Mouse (Mus musculus): ENCODE measurements at regions not wholly inside any gene's neighbourhood (a gene's known extent, or its start where the extent isn't known, plus 50 kb on each side); places are given as distances from the start of the nearest gene placed in this dataset.
A peak's percentile ranks its signal among the peaks of the same experiment; 100 is the strongest.

DNA sequence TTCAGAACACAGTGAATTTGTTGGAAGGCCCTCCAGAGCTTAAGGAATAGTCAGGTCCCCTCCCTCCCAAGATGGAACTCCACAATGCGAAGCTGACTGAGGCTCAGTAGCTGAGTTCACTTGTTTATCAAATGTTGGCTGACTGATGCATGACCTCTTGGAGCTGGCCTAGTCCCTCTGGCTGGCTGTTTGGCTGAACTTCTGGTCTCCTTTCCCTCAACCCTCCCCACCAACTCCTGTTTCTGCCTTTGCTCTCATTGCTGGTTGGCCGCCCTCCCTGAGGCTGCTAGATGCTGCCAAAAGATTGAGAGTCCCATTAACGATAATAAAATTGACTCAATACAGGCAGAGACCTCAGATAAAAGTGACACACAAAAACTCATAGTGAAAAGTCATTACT lies 586.5 kb upstream of the Intu start:
- DNase-seq (ENCODE audit: extremely low read depth, low read depth, low spot score): peak; percentile 98
- 13% methylated on average over 3 of the region's 3 CpGs for WGBS
- Histone ChIP-seq H3K9ac (ENCODE audit: low read depth, low read length) (no peak overlapping the region), H3K4me1 (ENCODE audit: control insufficient read depth, insufficient read depth, low read length) (peaks cover 2% of the 10 kb centered on the region; the same call in 1 of the 2 replicates), H3K79me2 (ENCODE audit: control insufficient read depth, insufficient read depth, low read length) (no peaks in the 10 kb centered on the region), H3K4me3 (ENCODE audit: insufficient read depth, low read depth, low read length) (no peak overlapping the region), H3K36me3 (ENCODE audit: control insufficient read depth, insufficient read depth, low read length) (no peaks in the 10 kb centered on the region), H3K27ac (replicated peaks; ENCODE audit: insufficient read depth, low read depth, low read length) (peak overlapping the region; percentile 19; the same call in 1 of the 2 replicates), H3K27me3 (ENCODE audit: control insufficient read depth, insufficient read depth, low read length) (no peaks in the 10 kb centered on the region)
- TF ChIP-seq CTCF (IDR thresholded peaks at IDR 0.05; ENCODE audit: low read depth, low read length) (no peak), POLR2A (IDR thresholded peaks at IDR 0.05; ENCODE audit: extremely low read depth, insufficient read depth, low read length) (no peak)

DNA sequence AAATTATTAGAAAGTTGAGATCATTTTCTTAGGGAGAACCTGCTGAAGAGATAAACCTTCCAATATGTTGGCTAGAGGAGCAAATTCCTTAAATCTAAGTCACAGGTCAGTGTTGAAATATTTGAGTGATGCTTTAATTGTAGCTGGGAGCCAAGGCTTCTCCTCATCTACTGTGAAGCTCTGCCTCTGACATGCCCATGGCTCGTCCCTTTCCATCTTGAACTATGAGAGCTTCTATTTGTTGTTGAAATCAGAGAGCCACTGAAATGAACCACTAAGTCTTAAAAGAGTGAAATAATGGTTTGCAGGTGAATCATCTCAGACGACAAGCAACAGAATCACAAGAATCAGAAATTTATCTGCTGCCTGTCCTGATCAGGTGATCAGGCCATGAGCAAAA lies 579.0 kb upstream of the Intu start:
- no peaks in the 10 kb centered on the region for H3K79me2 ChIP-seq (ENCODE audit: control insufficient read depth, insufficient read depth, low read length)
- TF ChIP-seq POLR2A (IDR thresholded peaks at IDR 0.05; ENCODE audit: extremely low read depth, insufficient read depth, low read length) (no peak), CTCF (IDR thresholded peaks at IDR 0.05; ENCODE audit: low read depth, low read length) (no peak)
- 77% methylated on average over 2 of the region's 2 CpGs for WGBS
- no peaks in the 10 kb centered on the region for H3K27me3 ChIP-seq (ENCODE audit: control insufficient read depth, insufficient read depth, low read length)
- no peak overlapping the region for H3K9ac ChIP-seq (ENCODE audit: low read depth, low read length)
- no peak for DNase-seq (ENCODE audit: extremely low read depth, low read depth, low spot score)
- no peaks in the 10 kb centered on the region for H3K4me1 ChIP-seq (ENCODE audit: control insufficient read depth, insufficient read depth, low read length)
- no peak overlapping the region for H3K4me3 ChIP-seq (ENCODE audit: insufficient read depth, low read depth, low read length)
- no peak overlapping the region for H3K27ac ChIP-seq (replicated peaks; ENCODE audit: insufficient read depth, low read depth, low read length)
- H3K36me3 ChIP-seq (ENCODE audit: control insufficient read depth, insufficient read depth, low read length): no peaks in the 10 kb centered on the region

DNA sequence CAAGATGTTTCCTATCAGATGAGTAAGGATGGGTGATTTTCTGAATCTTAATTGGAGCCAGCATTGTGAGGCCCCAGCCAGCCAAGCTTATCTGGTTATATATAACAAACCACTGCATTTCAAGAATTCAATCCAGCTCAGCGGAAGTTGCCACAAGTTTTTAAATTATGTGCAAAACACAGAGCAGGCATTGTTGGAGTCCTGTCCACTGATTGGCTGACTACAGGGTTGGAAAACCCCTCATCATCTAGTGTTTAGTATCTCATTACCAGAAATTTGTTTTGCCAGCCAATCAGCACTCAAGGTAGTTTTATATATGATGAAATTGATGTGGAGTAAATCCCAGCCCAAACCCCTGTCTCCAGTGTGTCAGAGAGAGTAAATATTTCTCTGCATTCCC lies 578.5 kb upstream of the Intu start:
- 93% methylated on average over 1 of the region's 1 CpGs for WGBS
- TF ChIP-seq POLR2A (IDR thresholded peaks at IDR 0.05; ENCODE audit: extremely low read depth, insufficient read depth, low read length) (no peak), CTCF (IDR thresholded peaks at IDR 0.05; ENCODE audit: low read depth, low read length) (no peak)

DNA sequence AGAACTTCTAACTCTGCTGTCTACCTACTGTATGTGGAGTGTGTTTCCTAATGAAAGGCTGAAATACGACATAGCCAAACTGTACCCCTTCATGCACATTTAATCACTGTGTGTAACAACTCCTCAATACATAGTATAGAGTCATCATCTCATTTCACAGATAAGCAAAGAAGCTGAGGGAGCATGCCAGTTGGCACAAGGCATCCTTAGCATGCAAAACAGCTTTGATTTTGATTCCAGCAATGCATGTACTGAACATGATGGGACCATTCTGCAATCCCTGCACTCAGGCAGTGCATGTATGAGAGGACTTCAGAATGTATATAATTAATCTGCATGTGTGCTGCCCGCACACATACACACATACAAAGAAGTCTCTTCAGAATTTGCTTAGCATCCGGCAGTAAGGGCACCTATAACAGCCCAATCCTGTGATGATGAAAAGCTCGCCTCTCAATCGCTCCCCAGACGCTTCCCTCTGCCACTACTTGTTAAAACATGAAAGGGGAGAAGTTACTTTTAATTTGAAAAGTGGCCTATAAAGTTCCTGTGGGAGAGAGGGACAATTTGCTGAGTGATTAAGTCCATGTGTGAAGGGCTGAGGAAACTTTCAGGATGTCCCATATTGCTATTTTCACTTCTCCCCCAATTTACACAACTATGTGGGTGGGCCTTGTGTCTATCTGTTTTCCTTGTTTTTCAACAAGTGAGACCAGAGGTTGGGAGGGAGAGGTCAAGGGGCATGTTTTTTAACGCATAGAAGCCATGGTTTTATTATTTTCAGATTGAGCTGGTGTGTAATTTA lies 569.0 kb upstream of the Intu start:
- no peak overlapping the region for H3K9ac ChIP-seq (ENCODE audit: low read depth, low read length)
- DNase-seq (ENCODE audit: extremely low read depth, low read depth, low spot score): no peak
- H3K79me2 ChIP-seq (ENCODE audit: control insufficient read depth, insufficient read depth, low read length): no peaks in the 10 kb centered on the region
- no peaks in the 10 kb centered on the region for H3K36me3 ChIP-seq (ENCODE audit: control insufficient read depth, insufficient read depth, low read length)
- H3K4me1 ChIP-seq (ENCODE audit: control insufficient read depth, insufficient read depth, low read length): no peaks in the 10 kb centered on the region
- H3K27me3 ChIP-seq (ENCODE audit: control insufficient read depth, insufficient read depth, low read length): no peaks in the 10 kb centered on the region
- TF ChIP-seq POLR2A (IDR thresholded peaks at IDR 0.05; ENCODE audit: extremely low read depth, insufficient read depth, low read length): no peak
- TF ChIP-seq CTCF (IDR thresholded peaks at IDR 0.05; ENCODE audit: low read depth, low read length): no peak
- H3K4me3 ChIP-seq (ENCODE audit: insufficient read depth, low read depth, low read length): no peak overlapping the region
- 87% methylated on average over 7 of the region's 7 CpGs for WGBS
- H3K27ac ChIP-seq (replicated peaks; ENCODE audit: insufficient read depth, low read depth, low read length): no peak overlapping the region

More for the DNA sequence above, 578.5 kb upstream of the Intu start:
- no peak overlapping the region for H3K27ac ChIP-seq (replicated peaks; ENCODE audit: insufficient read depth, low read depth, low read length)
- no peaks in the 10 kb centered on the region for H3K27me3 ChIP-seq (ENCODE audit: control insufficient read depth, insufficient read depth, low read length)
- no peaks in the 10 kb centered on the region for H3K79me2 ChIP-seq (ENCODE audit: control insufficient read depth, insufficient read depth, low read length)
- H3K9ac ChIP-seq (ENCODE audit: low read depth, low read length): no peak overlapping the region
- no peak overlapping the region for H3K4me3 ChIP-seq (ENCODE audit: insufficient read depth, low read depth, low read length)
- H3K36me3 ChIP-seq (ENCODE audit: control insufficient read depth, insufficient read depth, low read length): no peaks in the 10 kb centered on the region
- no peaks in the 10 kb centered on the region for H3K4me1 ChIP-seq (ENCODE audit: control insufficient read depth, insufficient read depth, low read length)
- no peak for DNase-seq (ENCODE audit: extremely low read depth, low read depth, low spot score)

DNA sequence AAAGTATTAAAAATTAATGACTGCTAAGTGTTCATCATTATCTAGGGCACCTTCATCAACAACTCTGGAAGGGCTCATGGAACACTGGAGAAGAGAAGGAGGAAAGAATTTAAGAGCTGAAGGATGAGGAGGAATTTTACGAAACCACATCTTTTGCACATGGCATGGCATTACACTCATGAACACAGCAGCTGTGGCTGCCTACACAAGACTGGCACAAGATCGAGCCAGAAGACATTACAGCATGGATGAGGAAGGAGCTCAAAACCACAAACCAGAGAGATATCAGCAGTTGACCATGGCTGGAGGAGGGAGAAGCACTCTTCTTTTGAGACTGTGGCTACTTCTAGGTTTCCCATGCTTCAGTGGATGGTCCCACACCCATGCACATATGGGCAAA lies 565.7 kb upstream of the Intu start:
- no peak for DNase-seq (ENCODE audit: extremely low read depth, low read depth, low spot score)
- Histone ChIP-seq H3K79me2 (ENCODE audit: control insufficient read depth, insufficient read depth, low read length) (no peaks in the 10 kb centered on the region), H3K9ac (ENCODE audit: low read depth, low read length) (no peak overlapping the region), H3K27ac (replicated peaks; ENCODE audit: insufficient read depth, low read depth, low read length) (no peak overlapping the region), H3K4me3 (ENCODE audit: insufficient read depth, low read depth, low read length) (no peak overlapping the region), H3K4me1 (ENCODE audit: control insufficient read depth, insufficient read depth, low read length) (no peaks in the 10 kb centered on the region), H3K27me3 (ENCODE audit: control insufficient read depth, insufficient read depth, low read length) (no peaks in the 10 kb centered on the region), H3K36me3 (ENCODE audit: control insufficient read depth, insufficient read depth, low read length) (no peaks in the 10 kb centered on the region)
- no peak for TF ChIP-seq POLR2A (IDR thresholded peaks at IDR 0.05; ENCODE audit: extremely low read depth, insufficient read depth, low read length)
- TF ChIP-seq CTCF (IDR thresholded peaks at IDR 0.05; ENCODE audit: low read depth, low read length): no peak
- WGBS: 87% methylated on average over 2 of the region's 2 CpGs

DNA sequence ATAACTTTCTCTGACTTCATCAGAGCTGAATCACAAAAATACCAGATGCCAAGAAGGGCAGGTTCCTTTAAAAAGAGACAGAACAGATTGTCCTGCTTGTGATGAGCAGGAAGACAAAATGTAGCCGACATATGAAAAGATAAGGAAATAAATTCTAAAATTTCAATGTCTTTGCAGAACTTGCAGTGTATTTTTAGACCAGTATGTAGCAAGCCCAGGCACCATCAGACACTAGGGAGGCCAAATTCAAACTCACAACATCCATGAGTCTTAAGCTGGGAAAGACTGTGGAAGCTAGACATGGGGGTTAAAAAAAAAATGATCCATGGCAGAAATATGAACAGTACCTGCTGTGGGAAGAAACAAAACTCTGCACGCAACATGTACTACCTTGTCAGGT lies 564.7 kb upstream of the Intu start:
- no peak for TF ChIP-seq POLR2A (IDR thresholded peaks at IDR 0.05; ENCODE audit: extremely low read depth, insufficient read depth, low read length)
- TF ChIP-seq CTCF (IDR thresholded peaks at IDR 0.05; ENCODE audit: low read depth, low read length): no peak
- Histone ChIP-seq H3K9ac (ENCODE audit: low read depth, low read length) (no peak overlapping the region), H3K36me3 (ENCODE audit: control insufficient read depth, insufficient read depth, low read length) (no peaks in the 10 kb centered on the region), H3K27me3 (ENCODE audit: control insufficient read depth, insufficient read depth, low read length) (no peaks in the 10 kb centered on the region), H3K4me1 (ENCODE audit: control insufficient read depth, insufficient read depth, low read length) (no peaks in the 10 kb centered on the region), H3K4me3 (ENCODE audit: insufficient read depth, low read depth, low read length) (no peak overlapping the region), H3K79me2 (ENCODE audit: control insufficient read depth, insufficient read depth, low read length) (no peaks in the 10 kb centered on the region), H3K27ac (replicated peaks; ENCODE audit: insufficient read depth, low read depth, low read length) (no peak overlapping the region)
- DNase-seq (ENCODE audit: extremely low read depth, low read depth, low spot score): no peak
- 84% methylated on average over 2 of the region's 2 CpGs for WGBS

Data from liver, adult 2 months (tissue).